Mouse (Mus musculus) ES-Bruce4 (cell line): ENCODE results near the gene Slc27a2.

Source experiments
- CTCF ChIP-seq: IDR thresholded peaks from one replicate; pipeline ENCODE4 v1.8.1; 2011; ENCODE audit warnings: low read depth, low read length
- EP300 ChIP-seq: IDR thresholded peaks from 2 replicates; pipeline ENCODE4 v1.6.1; 2011; ENCODE audit warnings: low read depth, low read length; ENCODE audit not compliant: insufficient read depth
- POLR2A ChIP-seq: IDR thresholded peaks from one replicate; pipeline ENCODE4 v1.8.1; 2011; ENCODE audit warnings: low read length; ENCODE audit not compliant: insufficient read depth

- TF ChIP-seq POLR2A (no peak), CTCF (no peak), EP300 (no peak)
Observed at GRCm38 (mm10) chr2:126553291-126553639, 1.1 kb downstream of the Slc27a2 start.
